Mouse (Mus musculus) liver, postnatal 0 days (tissue): ENCODE results near the gene Gpc2. TPM values are rescaled to one million over a fixed set of nuclear protein-coding genes. Genes with fewer than 3 reads are reported as not detected.

ENCODE experiments used
- ATAC-seq: fragments of 200-750 bp; cut with Nextera tagmentation; 2 replicates; pipeline ENCODE4 v1.8.0; 2017; ENCODE audit warnings: mild to moderate bottlenecking, moderate library complexity
- DNase-seq: peaks from one replicate; pipeline ENCODE4 v3.0.0-alpha.2; 2016
- H3K27ac ChIP-seq: fragments of 300-500 bp; sonication (generic); 2 replicates; pipeline ENCODE4 v1.5.1; 2014; ENCODE audit warnings: antibody characterized with exemption, moderate library complexity, mild to moderate bottlenecking, low read depth
- H3K27me3 ChIP-seq: fragments of 300-500 bp; sonication (generic); 2 replicates; pipeline ENCODE4 v1.6.1; 2014; ENCODE audit warnings: low read length, control low read depth, mixed read lengths; ENCODE audit not compliant: insufficient read depth
- H3K36me3 ChIP-seq: fragments of 300-500 bp; sonication (generic); replicated peaks from 2 replicates; pipeline ENCODE4 v1.6.1; 2014; ENCODE audit warnings: mild to moderate bottlenecking, control low read depth, low read length, moderate library complexity, mixed read lengths; ENCODE audit not compliant: insufficient read depth
- H3K4me1 ChIP-seq: fragments of 300-500 bp; sonication (generic); 2 replicates; pipeline ENCODE4 v1.6.1; 2014; ENCODE audit warnings: antibody characterized with exemption, mild to moderate bottlenecking, control low read depth; ENCODE audit not compliant: insufficient read depth
- H3K4me2 ChIP-seq: fragments of 300-500 bp; sonication (generic); 2 replicates; pipeline ENCODE4 v1.6.1; 2014; ENCODE audit warnings: low read depth, mild to moderate bottlenecking, low read length, moderate library complexity, mixed read lengths
- H3K4me3 ChIP-seq: fragments of 300-500 bp; sonication (generic); 2 replicates; pipeline ENCODE4 v1.5.1; 2014; ENCODE audit warnings: low read depth, low read length
- H3K9ac ChIP-seq: fragments of 300-500 bp; sonication (generic); replicated peaks from 2 replicates; pipeline ENCODE4 v1.6.1; 2014; ENCODE audit warnings: mild to moderate bottlenecking, moderate library complexity
- H3K9me3 ChIP-seq: fragments of 300-500 bp; sonication (generic); 2 replicates; pipeline ENCODE4 v1.6.1; 2016; ENCODE audit warnings: mild to moderate bottlenecking, control low read depth, low read length, mixed read lengths
- CTCF ChIP-seq: sonication (generic); IDR thresholded peaks from 2 replicates; pipeline ENCODE4 v1.5.1; 2016; ENCODE audit warnings: antibody characterized with exemption, low read depth
- EP300 ChIP-seq: IDR thresholded peaks from 2 replicates; pipeline ENCODE4 v1.6.1; 2016; ENCODE audit warnings: antibody characterized with exemption, low read depth, mild to moderate bottlenecking
- WGBS: fragments of 180-500 bp; shearing (Covaris S2); extraction: QIAGEN DNeasy Blood & Tissue Kit; methylation state at CpG from one replicate; pipeline ENCODE4 v1.1.7; 2014; ENCODE audit not compliant: insufficient replicate concordance; 5-methylcytosine and 5-hydroxymethylcytosine counted together
- polyA plus RNA-seq: library from polyadenylated mRNA; unstranded; fragments of >200 nt; fragmentation: Nextera tagmentation; extraction: Ambion mirVana; gene quantifications from 2 replicates; pipeline ENCODE4 v1.2.1, GENCODE M21; 2015

The Gpc2 gene
- polyA plus RNA-seq, 1 experiment from 2014 or later: 0.21 TPM

- TF ChIP-seq EP300 (no peak), CTCF (no peak)
- Histone ChIP-seq H3K4me2 (no peak overlapping the region), H3K27me3 (no peaks in the 10 kb centered on the region), H3K4me1 (peaks cover 13% of the 10 kb centered on the region), H3K36me3 (no peaks in the 10 kb centered on the region), H3K9me3 (no peaks in the 10 kb centered on the region), H3K9ac (no peak overlapping the region), H3K4me3 (no peak overlapping the region), H3K27ac (no peak overlapping the region)
- DNase-seq (no peak), ATAC-seq (no peak)
- 78% methylated on average over 3 of the region's 3 CpGs for WGBS
Measured at GRCm38 (mm10) chr5:138229511-138229910, 50.3 kb downstream of the Gpc2 start.

- Histone ChIP-seq H3K4me3 (no peak overlapping the region), H3K4me2 (no peak overlapping the region), H3K36me3 (no peaks in the 10 kb centered on the region), H3K4me1 (peaks cover 4% of the 10 kb centered on the region), H3K9me3 (no peaks in the 10 kb centered on the region), H3K9ac (no peak overlapping the region), H3K27ac (no peak overlapping the region), H3K27me3 (no peaks in the 10 kb centered on the region)
- WGBS: 36% methylated on average over 3 of the region's 3 CpGs
- DNase-seq (peak; percentile 39), ATAC-seq (no peak)
- TF ChIP-seq CTCF (peak; percentile 61), EP300 (no peak)
Measured at GRCm38 (mm10) chr5:138228026-138228425, 51.8 kb downstream of the Gpc2 start.

GRCm38 (mm10) chr5:138227367-138227766 lies 52.4 kb downstream of the Gpc2 start:
- TF ChIP-seq EP300: peak; percentile 39; the same call in 1 of the 2 replicates
- no peak for TF ChIP-seq CTCF
- Histone ChIP-seq H3K4me3 (no peak overlapping the region), H3K27ac (no peak overlapping the region), H3K4me1 (peaks cover 4% of the 10 kb centered on the region), H3K4me2 (no peak overlapping the region), H3K9me3 (no peaks in the 10 kb centered on the region), H3K27me3 (no peaks in the 10 kb centered on the region), H3K36me3 (no peaks in the 10 kb centered on the region), H3K9ac (no peak overlapping the region)
- no peak for DNase-seq
- no peak for ATAC-seq
- 21% methylated on average over 2 of the region's 2 CpGs for WGBS

GRCm38 (mm10) chr5:138226491-138226890 lies 53.3 kb downstream of the Gpc2 start:
- no peak overlapping the region for H3K9ac ChIP-seq
- no peak overlapping the region for H3K4me2 ChIP-seq
- no peak overlapping the region for H3K27ac ChIP-seq
- TF ChIP-seq EP300: no peak
- TF ChIP-seq CTCF: no peak
- H3K36me3 ChIP-seq: no peaks in the 10 kb centered on the region
- H3K4me1 ChIP-seq: peaks cover 4% of the 10 kb centered on the region
- H3K27me3 ChIP-seq: no peaks in the 10 kb centered on the region
- no peaks in the 10 kb centered on the region for H3K9me3 ChIP-seq
- WGBS: 47% methylated on average over 4 of the region's 4 CpGs
- no peak overlapping the region for H3K4me3 ChIP-seq
- ATAC-seq (no peak), DNase-seq (no peak)

- H3K9me3 ChIP-seq: no peaks in the 10 kb centered on the region
- no peak for ATAC-seq
- H3K4me3 ChIP-seq: no peak within 1 kb of the TSS
- H3K27ac ChIP-seq: no peak within 1 kb of the TSS
- H3K9ac ChIP-seq: no peak within 1 kb of the TSS
- 53% methylated on average over 2 of the region's 2 CpGs for WGBS
- DNase-seq: no peak
- TF ChIP-seq EP300: no peak
- no peak for TF ChIP-seq CTCF
- no peak within 1 kb of the TSS for H3K4me2 ChIP-seq
- peaks cover 4% of the 10 kb centered on the region for H3K4me1 ChIP-seq
- H3K36me3 ChIP-seq: no peaks in the 10 kb centered on the region
- H3K27me3 ChIP-seq: no peaks in the 10 kb centered on the region
Measured at GRCm38 (mm10) chr5:138225700-138226099, 54.1 kb downstream of the Gpc2 start, which contains the start of gene Nxpe5. TSS of gene Nxpe5 (plus strand) at chr5:138225898.

Other genes with a start within 250 kb of the Gpc2 start
- not detected in 2 replicates for gene Smok3c, start 226.8 kb downstream of the Gpc2 start, polyA plus RNA-seq
- 3.5 and 4.2 TPM in 2 replicates for gene Zkscan1, start 194.9 kb downstream of the Gpc2 start, polyA plus RNA-seq
- gene Zscan21, start 163.1 kb downstream of the Gpc2 start, polyA plus RNA-seq: 10.3 and 12.3 TPM in 2 replicates
- gene Zfp113, start 124.3 kb downstream of the Gpc2 start, polyA plus RNA-seq: 3.8 and 6.5 TPM in 2 replicates
- gene Cops6, start 118.9 kb downstream of the Gpc2 start, polyA plus RNA-seq: 197 and 222 TPM in 2 replicates
- 3.0 and 3.8 TPM in 2 replicates for gene Ap4m1, start 108.0 kb downstream of the Gpc2 start, polyA plus RNA-seq
- gene Mcm7, start 107.6 kb downstream of the Gpc2 start, polyA plus RNA-seq: 74.7 and 83.3 TPM in 2 replicates
- 17.3 and 20.6 TPM in 2 replicates for gene Taf6, start 92.6 kb downstream of the Gpc2 start, polyA plus RNA-seq
- gene Cnpy4, start 92.5 kb downstream of the Gpc2 start, polyA plus RNA-seq: 6.7 and 7.5 TPM in 2 replicates
- 2.9 and 3.2 TPM in 2 replicates for gene Mblac1, start 85.7 kb downstream of the Gpc2 start, polyA plus RNA-seq
- gene Nxpe5, start 54.1 kb downstream of the Gpc2 start, polyA plus RNA-seq: 0.53 and 0.58 TPM in 2 replicates
- gene Lamtor4, start 24.5 kb downstream of the Gpc2 start, polyA plus RNA-seq: 47.5 and 47.8 TPM in 2 replicates
- 2.3 and 2.4 TPM in 2 replicates for gene BC037034, start 16.0 kb downstream of the Gpc2 start, polyA plus RNA-seq
- 0.12 TPM in 1 of 2 replicates, not detected in the other for gene Gal3st4, start 7.2 kb downstream of the Gpc2 start, polyA plus RNA-seq
- gene Gm43720, start within 50 bp of the Gpc2 start, polyA plus RNA-seq: not detected in 2 replicates
- 0.41 and 0.44 TPM in 2 replicates for gene Stag3, start 235 bp upstream of the Gpc2 start, polyA plus RNA-seq
- gene Pvrig, start 62.0 kb upstream of the Gpc2 start, polyA plus RNA-seq: 0.46 and 0.56 TPM in 2 replicates
- 4.1 and 4.3 TPM in 2 replicates for gene Zfp157, start 161.5 kb upstream of the Gpc2 start, polyA plus RNA-seq